Mouse (Mus musculus) heart, postnatal 36 days (tissue): ENCODE results near the gene Olfr1406. TPM values are rescaled to one million over a fixed set of nuclear protein-coding genes. Genes with fewer than 3 reads are reported as not detected.
"Not testable (repeated sequence)": the region's sequence is repeated elsewhere in the genome, so short reads cannot be mapped to it uniquely, and the experiment has no call there.

ENCODE experiments used
- DNase-seq, 2 experiments: peaks; one replicate each; pipeline ENCODE4 v3.0.0; 2021 to 2022
- intact Hi-C: fragments of 180-260 bp; cut with DNase I; formaldehyde crosslinking; loops from one replicate; pipeline ENCODE4 v1.15.1; 2025
- total RNA-seq, 2 experiments: library from RNA; stranded (reverse); gene quantifications; 2 replicates each; pipeline ENCODE4 v1.2.3; 2021

Gene Olfr1406
- total RNA-seq: not detected

GRCm38 (mm10) chr1:173190540-173190939 lies at the start of gene Olfr1406:
Gene Olfr1406, minus strand, starts transcription at chr1:173190640.
- intact Hi-C loops: no loop called here
- DNase-seq: no peak

- intact Hi-C loops, DNase-seq: not testable (repeated sequence)
These were observed 46.6 kb upstream of the Olfr1406 start for GRCm38 (mm10) chr1:173237004-173237403.

- no peak for DNase-seq
- intact Hi-C loops: no loop called here
These were observed 36.6 kb upstream of the Olfr1406 start, which contains the start of gene Fcer1a for GRCm38 (mm10) chr1:173227081-173227480. Gene Fcer1a, minus strand, starts transcription at chr1:173227214.

- DNase-seq: no peak
- intact Hi-C loops: no loop called here
These were observed 26.0 kb upstream of the Olfr1406 start for GRCm38 (mm10) chr1:173216481-173216880.

- intact Hi-C loops: no loop called here
- no peak for DNase-seq
These were observed 21.7 kb upstream of the Olfr1406 start, which contains the start of gene Olfr1404 for GRCm38 (mm10) chr1:173212092-173212491. Gene Olfr1404, plus strand, starts transcription at chr1:173212392.

GRCm38 (mm10) chr1:173197508-173197907 lies 7.1 kb upstream of the Olfr1406 start, which contains the start of gene Olfr218:
Gene Olfr218, plus strand, starts transcription at chr1:173197808.
- intact Hi-C loops: no loop called here
- DNase-seq: no peak

GRCm38 (mm10) chr1:173196359-173196758 lies 5.9 kb upstream of the Olfr1406 start:
- intact Hi-C loops: no loop called here
- no peak for DNase-seq

- DNase-seq: no peak
- intact Hi-C loops: no loop called here
These were observed 1.6 kb upstream of the Olfr1406 start for GRCm38 (mm10) chr1:173192059-173192458.

- intact Hi-C loops: no loop called here
- no peak for DNase-seq
These were observed 16.1 kb downstream of the Olfr1406 start for GRCm38 (mm10) chr1:173174154-173174842.

GRCm38 (mm10) chr1:173137274-173137673 lies 53.2 kb downstream of the Olfr1406 start, which contains the start of gene Olfr1408:
Gene Olfr1408, minus strand, starts transcription at chr1:173137374.
- intact Hi-C loops: no loop called here
- DNase-seq: no peak

Other genes starting within 250 kb of the Olfr1406 start
- not detected for gene Olfr16, start 240.2 kb downstream of the Olfr1406 start, total RNA-seq
- not detected for gene Olfr1408, start 53.3 kb downstream of the Olfr1406 start, total RNA-seq
- gene Olfr218, start 7.2 kb upstream of the Olfr1406 start, total RNA-seq: not detected
- gene Olfr1404, start 21.8 kb upstream of the Olfr1406 start, total RNA-seq: not detected
- not detected for gene Fcer1a, start 36.6 kb upstream of the Olfr1406 start, total RNA-seq
- gene Olfr418, start 75.4 kb upstream of the Olfr1406 start, total RNA-seq: not detected
- gene Mptx2, start 87.1 kb upstream of the Olfr1406 start, total RNA-seq: not detected
- gene Ackr1, start 143.1 kb upstream of the Olfr1406 start, total RNA-seq: under 1 TPM; 0.38 to 0.78 TPM
- gene Aim2, start 160.2 kb upstream of the Olfr1406 start, total RNA-seq: 1 to 10 TPM; 1.2 to 1.4 TPM
- gene Cadm3, start 177.1 kb upstream of the Olfr1406 start, total RNA-seq: 1 to 10 TPM; 1.9 to 2.5 TPM